Mouse (Mus musculus): ENCODE data around the gene Fam83f. TPM values are rescaled to one million over a fixed set of nuclear protein-coding genes. Genes with fewer than 3 reads are reported as not detected.

Gene Fam83f
- polyA plus RNA-seq, 2 experiments from 2014 or later, result not detected

- no peak for ATAC-seq
These were observed 73.2 kb downstream of the Fam83f start for GRCm38 (mm10) chr15:80744667-80745422.

- ATAC-seq, result no peak
These were observed 77.3 kb downstream of the Fam83f start for GRCm38 (mm10) chr15:80748979-80749378.

Other genes starting within 250 kb of the Fam83f start
- under 1 TPM in 1 of 2 experiments, not detected in 1; 0.38 TPM for gene Enthd1, start 106.7 kb upstream of the Fam83f start, polyA plus RNA-seq (2017; shearing (Covaris generic))
- gene Grap2, start 99.3 kb upstream of the Fam83f start, polyA plus RNA-seq (2017; shearing (Covaris generic)), result 10 to 100 TPM; 43.4 to 46.5 TPM
- 10 to 100 TPM; 35.6 to 58.6 TPM for gene Tnrc6b, start 39.5 kb downstream of the Fam83f start, polyA plus RNA-seq (2017; shearing (Covaris generic))